Mouse (Mus musculus): ENCODE data around the gene Krt82. TPM values are rescaled to one million over a fixed set of nuclear protein-coding genes. Genes with fewer than 3 reads are reported as not detected.
A peak's percentile ranks its signal among the peaks of the same experiment; 100 is the strongest.
"Not testable (repeated sequence)": the region's sequence is repeated elsewhere in the genome, so short reads cannot be mapped to it uniquely, and the experiment has no call there.

Krt82 gene
- polyA plus RNA-seq, 1 experiment from 2014 or later, result not detected

DNA sequence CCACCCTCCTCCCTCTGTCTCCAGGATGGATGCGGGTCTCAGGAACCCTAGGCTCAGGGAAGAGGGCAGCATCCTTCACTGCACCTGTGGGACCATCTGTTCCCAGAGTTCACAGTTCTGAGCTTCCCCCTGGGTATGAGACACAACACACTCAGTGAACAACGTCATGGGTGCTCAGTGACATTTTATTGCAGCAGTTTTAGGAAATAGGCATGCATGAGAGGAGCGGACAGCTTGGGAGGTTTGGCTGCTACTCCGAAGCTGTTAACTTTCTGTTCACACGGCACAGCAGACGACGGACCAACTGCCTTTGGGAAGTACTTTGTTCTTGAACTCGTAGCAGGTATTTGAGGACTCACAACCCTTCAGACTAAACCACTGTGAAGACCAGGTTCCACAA, 1.7 kb upstream of the Krt82 start:
- no peak for ATAC-seq (ENCODE audit: insufficient number of reproducible peaks, low FRiP score, low TSS enrichment, low read depth)
- 71% methylated on average over 8 of the region's 8 CpGs for WGBS

DNA sequence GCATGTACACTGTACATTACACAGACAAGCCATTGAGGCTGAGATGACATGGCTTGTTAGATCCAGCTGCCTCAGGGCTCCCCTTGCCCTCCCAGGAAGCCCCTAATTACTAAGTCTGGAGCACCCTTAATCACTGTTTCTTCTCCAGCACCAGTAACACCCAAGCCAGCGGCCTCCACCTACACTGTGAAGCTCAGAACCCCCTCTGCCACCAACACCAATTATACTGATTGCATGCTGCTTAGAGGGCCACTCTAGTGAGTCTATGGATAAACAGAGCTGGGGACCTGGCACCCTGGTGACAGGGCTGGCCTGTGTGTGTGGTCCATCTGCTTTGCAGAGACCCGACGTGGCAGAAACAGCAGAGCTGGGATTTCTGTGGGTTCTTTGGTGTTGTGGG, 6.0 kb downstream of the Krt82 start:
- Histone ChIP-seq H3K4me2 (no peak overlapping the region), H3K4me1 (peaks cover 7% of the 10 kb centered on the region; the same call in 1 of the 2 replicates), H3K36me3 (no peaks in the 10 kb centered on the region), H3K27ac (no peak overlapping the region), H3K9ac (no peak overlapping the region), H3K27me3 (no peaks in the 10 kb centered on the region), H3K4me3 (no peak overlapping the region), H3K9me3 (no peaks in the 10 kb centered on the region)
- no peak for ATAC-seq (ENCODE audit: insufficient number of reproducible peaks, low FRiP score, low TSS enrichment, low read depth)
- WGBS, result 34% methylated on average over 3 of the region's 3 CpGs

More for the DNA sequence above, 1.7 kb upstream of the Krt82 start:
- Histone ChIP-seq H3K4me2 (no peak overlapping the region), H3K9me3 (no peaks in the 10 kb centered on the region), H3K4me1 (peaks cover 12% of the 10 kb centered on the region), H3K9ac (no peak overlapping the region), H3K36me3 (no peaks in the 10 kb centered on the region), H3K27ac (no peak overlapping the region), H3K4me3 (no peak overlapping the region), H3K27me3 (peaks cover 5% of the 10 kb centered on the region)

DNA sequence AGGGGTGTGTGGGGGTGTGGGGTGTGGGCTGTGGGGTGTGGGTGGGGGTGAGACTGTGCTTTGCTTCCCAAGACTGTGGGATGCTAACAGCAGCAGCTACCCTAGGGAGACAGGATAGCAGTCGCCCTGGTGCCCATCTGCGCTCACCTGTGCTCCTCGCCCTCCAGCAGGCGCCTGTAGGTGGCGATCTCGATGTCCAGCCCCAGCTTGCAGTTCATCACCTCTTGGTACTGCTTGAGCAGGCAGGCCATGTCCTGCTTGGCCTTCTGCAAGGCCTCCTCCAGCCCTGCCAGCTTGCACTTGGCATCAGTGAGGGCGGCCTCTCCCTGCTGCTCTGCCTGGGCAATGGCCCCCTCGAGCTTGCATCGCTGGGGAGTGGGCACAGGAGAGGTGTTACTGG, 7.9 kb downstream of the Krt82 start:
- Histone ChIP-seq H3K9ac (no peak overlapping the region), H3K9me3 (no peaks in the 10 kb centered on the region), H3K4me1 (peaks cover 11% of the 10 kb centered on the region), H3K36me3 (no peaks in the 10 kb centered on the region), H3K27me3 (no peaks in the 10 kb centered on the region), H3K27ac (no peak overlapping the region), H3K4me2 (no peak overlapping the region), H3K4me3 (no peak overlapping the region)
- 68% methylated on average over 9 of the region's 9 CpGs for WGBS
- ATAC-seq (ENCODE audit: insufficient number of reproducible peaks, low FRiP score, low TSS enrichment, low read depth), result no peak

DNA sequence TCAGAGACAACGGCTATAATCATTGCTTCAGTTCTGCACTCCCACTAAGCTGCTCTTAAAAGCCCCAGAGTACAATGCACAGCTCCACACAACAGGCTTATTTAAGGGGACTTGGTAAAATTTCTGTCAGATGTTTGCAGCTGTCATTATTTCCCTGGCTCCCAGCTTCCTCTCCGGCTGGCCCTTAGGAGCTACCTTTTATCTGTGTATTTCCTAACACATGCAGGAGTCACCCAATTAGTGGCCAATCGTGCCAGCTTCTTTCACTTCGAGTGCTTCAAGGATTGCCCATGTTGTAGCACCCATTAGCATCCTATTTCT, 11.9 kb downstream of the Krt82 start:
- Histone ChIP-seq H3K27me3 (no peaks in the 10 kb centered on the region), H3K4me1 (peaks cover 20% of the 10 kb centered on the region), H3K9me3 (no peaks in the 10 kb centered on the region), H3K27ac (no peak overlapping the region), H3K36me3 (no peaks in the 10 kb centered on the region), H3K9ac (no peak overlapping the region), H3K4me3 (no peak overlapping the region), H3K4me2 (no peak overlapping the region)
- ATAC-seq (ENCODE audit: insufficient number of reproducible peaks, low FRiP score, low TSS enrichment, low read depth), result no peak
- 35% methylated on average over 4 of the region's 4 CpGs for WGBS

DNA sequence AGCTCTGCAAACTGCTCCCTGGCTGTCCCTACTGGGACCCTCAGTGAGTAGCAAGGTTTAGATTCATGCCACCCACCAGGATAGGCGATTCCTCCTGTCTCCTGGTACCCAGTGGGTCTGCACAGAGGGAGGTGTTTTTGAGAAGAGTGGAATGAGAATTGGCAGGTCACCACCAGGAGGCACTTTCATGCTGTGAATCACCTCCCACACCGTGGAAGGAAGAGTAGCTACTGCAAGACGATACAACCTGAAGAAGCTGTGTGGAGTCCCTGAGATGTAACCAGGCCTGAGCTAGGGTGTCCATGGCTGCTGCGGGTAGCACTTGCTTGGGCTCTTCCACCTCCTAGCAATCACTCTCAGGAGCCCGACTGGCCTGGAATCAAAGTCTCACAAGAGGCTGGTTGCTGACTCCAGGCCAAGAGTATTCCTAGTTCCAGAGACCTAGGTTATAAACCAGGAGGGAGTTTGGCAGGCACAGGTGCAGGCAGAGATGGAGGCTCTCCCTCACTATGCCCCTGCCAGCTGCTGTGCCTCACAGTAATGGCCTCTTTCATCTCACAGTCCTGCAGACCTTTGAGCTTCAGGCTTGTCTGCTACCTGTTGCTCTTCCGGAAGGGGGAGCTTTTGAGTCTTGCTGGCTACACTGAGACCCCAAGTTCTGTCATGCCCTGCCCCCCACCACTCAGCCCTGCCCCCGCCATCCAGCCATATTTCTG, 12.4 kb downstream of the Krt82 start:
- Histone ChIP-seq H3K9ac (no peak overlapping the region), H3K4me1 (peaks cover 20% of the 10 kb centered on the region), H3K4me3 (no peak overlapping the region), H3K36me3 (no peaks in the 10 kb centered on the region), H3K27me3 (no peaks in the 10 kb centered on the region), H3K4me2 (no peak overlapping the region), H3K27ac (no peak overlapping the region), H3K9me3 (no peaks in the 10 kb centered on the region)
- WGBS, result 31% methylated on average over 7 of the region's 7 CpGs
- peak; percentile 40; the same call in 1 of the 2 replicates for ATAC-seq (ENCODE audit: insufficient number of reproducible peaks, low FRiP score, low TSS enrichment, low read depth)

DNA sequence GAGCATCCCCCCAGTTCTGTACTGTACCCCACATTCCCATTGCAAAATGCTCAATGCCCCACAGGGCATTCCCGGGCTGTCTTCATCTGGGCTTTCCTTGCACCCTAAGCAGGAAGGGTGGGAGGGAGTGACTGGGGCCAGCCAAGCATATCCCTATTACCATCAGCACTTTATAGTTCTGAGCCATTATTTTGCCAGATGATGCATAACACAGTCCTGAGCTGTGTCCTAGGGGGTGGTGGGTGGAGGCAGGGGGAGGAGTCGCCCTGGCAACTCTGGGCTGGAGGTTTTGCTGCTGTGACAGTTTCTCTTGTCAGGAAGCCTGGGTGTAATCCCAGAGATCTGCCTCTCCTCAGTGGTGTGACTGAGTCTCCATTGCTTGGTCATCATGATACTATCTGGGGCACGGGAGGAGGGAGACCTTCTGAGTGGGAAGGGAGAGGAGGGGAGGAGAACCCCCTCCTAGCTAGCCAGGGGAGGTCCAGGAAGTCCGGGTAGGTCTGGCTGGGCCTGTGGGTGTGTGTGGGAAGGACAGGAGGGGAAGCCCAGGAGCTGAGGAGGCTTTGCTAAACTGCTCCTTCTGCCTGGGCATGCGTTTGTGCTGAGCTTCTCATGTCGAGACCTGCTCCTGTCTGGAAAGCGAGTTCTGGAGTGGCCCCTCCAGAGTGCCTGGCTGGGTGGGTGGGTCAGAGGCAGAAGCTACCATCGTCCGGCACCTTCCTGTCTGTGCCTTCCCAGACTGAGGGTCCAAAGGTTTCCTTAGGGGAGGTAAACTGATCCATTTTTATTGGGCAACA, 14.2 kb downstream of the Krt82 start:
- Histone ChIP-seq H3K9ac (no peak overlapping the region), H3K4me1 (peaks cover 16% of the 10 kb centered on the region), H3K36me3 (no peaks in the 10 kb centered on the region), H3K4me2 (no peak overlapping the region), H3K9me3 (no peaks in the 10 kb centered on the region), H3K4me3 (no peak overlapping the region), H3K27ac (peak overlapping the region; percentile 54), H3K27me3 (no peaks in the 10 kb centered on the region)
- WGBS, result 39% methylated on average over 9 of the region's 9 CpGs
- no peak for ATAC-seq (ENCODE audit: insufficient number of reproducible peaks, low FRiP score, low TSS enrichment, low read depth)

DNA sequence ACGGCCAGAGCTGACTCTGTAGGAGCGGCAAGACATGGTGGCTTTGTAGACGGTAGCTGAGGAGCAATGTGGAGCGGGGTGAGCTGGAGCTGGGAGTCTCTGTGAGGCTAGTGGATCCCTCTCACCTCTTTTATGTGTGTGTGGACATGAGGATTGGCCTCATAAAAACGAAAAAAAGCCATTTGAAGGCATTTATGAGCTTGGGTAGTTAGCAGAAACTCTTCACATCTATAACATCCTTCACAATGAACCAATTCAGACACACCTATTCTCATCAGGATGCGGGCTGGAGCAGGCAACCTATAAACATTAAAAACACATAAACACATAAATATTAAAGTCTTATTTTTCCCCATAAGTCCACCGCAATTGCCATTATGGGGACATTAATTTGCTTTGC, 17.7 kb downstream of the Krt82 start, which contains the start of gene Krt84:
Gene Krt84 (minus strand): TSS at position 101 of the 400 bp plus-strand sequence.
- Histone ChIP-seq H3K9me3 (no peaks in the 10 kb centered on the region), H3K27me3 (peaks cover 15% of the 10 kb centered on the region; the same call in 1 of the 2 replicates), H3K4me3 (no peak within 1 kb of the TSS), H3K4me2 (no peak within 1 kb of the TSS), H3K36me3 (no peaks in the 10 kb centered on the region), H3K9ac (no peak within 1 kb of the TSS), H3K27ac (no peak within 1 kb of the TSS), H3K4me1 (peaks cover 8% of the 10 kb centered on the region)
- 58% methylated on average over 7 of the region's 7 CpGs for whole genome bisulfite sequencing
- no peak for ATAC-seq (ENCODE audit: insufficient number of reproducible peaks, low FRiP score, low TSS enrichment, low read depth)

DNA sequence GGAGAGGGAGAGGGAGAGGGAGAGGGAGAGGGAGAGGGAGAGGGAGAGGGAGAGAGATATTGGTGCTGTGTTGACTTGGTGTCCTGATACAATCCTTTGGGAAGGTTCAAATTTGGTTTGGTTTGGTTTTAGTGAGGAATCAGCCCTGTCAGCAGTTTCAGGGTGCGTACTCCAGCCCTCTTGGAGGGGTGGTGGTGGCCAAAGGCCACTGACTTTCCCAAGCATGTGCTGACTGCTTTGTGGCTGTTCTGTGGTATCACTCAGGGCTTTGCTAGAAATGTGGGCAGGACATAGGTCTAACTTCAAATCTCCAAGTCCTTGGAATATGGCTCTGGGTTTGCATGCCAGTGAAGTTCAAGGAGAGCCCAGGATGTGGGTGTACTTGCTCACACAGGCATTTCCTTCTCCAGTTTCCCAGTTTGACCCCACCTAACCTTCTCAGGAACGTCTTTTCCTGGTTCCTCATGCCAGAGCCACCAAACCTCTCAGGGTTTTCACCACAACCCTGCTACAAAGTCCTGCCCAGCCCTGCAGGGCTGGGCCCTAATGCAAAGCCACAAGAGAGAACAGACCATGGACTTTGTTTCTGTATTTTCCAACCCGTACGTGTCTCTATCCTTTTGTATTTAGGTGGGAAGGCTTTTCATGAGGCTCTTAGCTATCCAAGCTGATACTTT, 27.8 kb downstream of the Krt82 start:
- Histone ChIP-seq H3K4me3 (no peak overlapping the region), H3K36me3 (no peaks in the 10 kb centered on the region)

DNA sequence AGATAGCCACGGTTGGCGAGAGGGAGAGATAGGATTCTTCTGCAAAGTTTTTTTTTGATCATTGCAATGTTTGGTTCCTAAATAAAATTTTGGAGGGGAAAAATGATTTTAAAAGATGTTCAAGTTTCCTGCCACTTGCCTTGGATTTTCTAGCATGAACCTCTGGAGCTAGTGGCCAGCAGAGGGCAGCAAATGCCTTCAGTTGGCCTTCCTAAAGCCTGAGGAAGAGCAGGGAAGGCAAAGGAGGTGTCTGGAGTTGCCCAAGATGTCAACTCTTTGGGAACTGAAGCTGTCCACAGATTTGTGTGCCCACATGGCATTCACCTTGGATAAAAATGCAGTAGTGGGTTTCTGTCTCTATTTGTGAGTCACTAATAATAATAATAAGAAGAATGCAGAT, 30.7 kb downstream of the Krt82 start:
- H3K9me3 ChIP-seq, result no peaks in the 10 kb centered on the region
- no peak for ATAC-seq (ENCODE audit: insufficient number of reproducible peaks, low FRiP score, low TSS enrichment, low read depth)
- no peak overlapping the region for H3K4me2 ChIP-seq
- H3K4me1 ChIP-seq, result no peaks in the 10 kb centered on the region
- H3K27me3 ChIP-seq, result peaks cover 13% of the 10 kb centered on the region
- H3K4me3 ChIP-seq, result no peak overlapping the region
- no peak overlapping the region for H3K9ac ChIP-seq
- no peaks in the 10 kb centered on the region for H3K36me3 ChIP-seq
- no peak overlapping the region for H3K27ac ChIP-seq
- 22% methylated on average over 2 of the region's 2 CpGs for WGBS

More for the DNA sequence above, 27.8 kb downstream of the Krt82 start:
- 67% methylated on average over 4 of the region's 4 CpGs for WGBS
- no peaks in the 10 kb centered on the region for H3K9me3 ChIP-seq
- ATAC-seq (ENCODE audit: insufficient number of reproducible peaks, low FRiP score, low TSS enrichment, low read depth), result no peak
- H3K9ac ChIP-seq, result no peak overlapping the region
- H3K27me3 ChIP-seq, result peaks cover 24% of the 10 kb centered on the region
- H3K4me1 ChIP-seq, result no peaks in the 10 kb centered on the region
- H3K4me2 ChIP-seq, result no peak overlapping the region
- no peak overlapping the region for H3K27ac ChIP-seq

DNA sequence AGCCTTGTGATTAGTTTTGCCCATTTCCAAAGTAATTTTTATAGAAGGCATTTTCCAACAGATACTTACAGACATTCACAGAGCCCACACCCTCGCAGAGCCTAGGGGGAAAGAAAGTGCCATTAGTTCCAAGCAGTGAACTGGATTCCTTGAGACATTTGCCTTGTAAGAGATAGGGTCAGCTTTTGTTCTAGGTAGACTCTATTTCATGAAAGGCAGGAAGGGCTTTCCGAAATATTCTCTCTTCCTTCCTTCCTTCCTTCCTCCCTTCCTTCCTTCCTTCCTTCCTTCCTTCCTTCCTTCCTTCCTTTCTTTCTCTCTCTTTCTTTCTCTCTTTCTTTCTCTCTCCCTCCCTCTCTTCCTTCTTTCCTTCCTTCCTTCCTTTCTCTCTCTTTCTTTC, 33.3 kb downstream of the Krt82 start, which contains the start of gene Gm49425:
Gene Gm49425 (minus strand): TSS at position 101 of the 400 bp plus-strand sequence.
- H3K36me3 ChIP-seq; H3K4me1 ChIP-seq; H3K9ac ChIP-seq; H3K9me3 ChIP-seq; H3K4me2 ChIP-seq; ATAC-seq (ENCODE audit: insufficient number of reproducible peaks, low FRiP score, low TSS enrichment, low read depth); H3K4me3 ChIP-seq; H3K27ac ChIP-seq; H3K27me3 ChIP-seq: not testable (repeated sequence)
- WGBS, result 72% methylated on average over 2 of the region's 2 CpGs

DNA sequence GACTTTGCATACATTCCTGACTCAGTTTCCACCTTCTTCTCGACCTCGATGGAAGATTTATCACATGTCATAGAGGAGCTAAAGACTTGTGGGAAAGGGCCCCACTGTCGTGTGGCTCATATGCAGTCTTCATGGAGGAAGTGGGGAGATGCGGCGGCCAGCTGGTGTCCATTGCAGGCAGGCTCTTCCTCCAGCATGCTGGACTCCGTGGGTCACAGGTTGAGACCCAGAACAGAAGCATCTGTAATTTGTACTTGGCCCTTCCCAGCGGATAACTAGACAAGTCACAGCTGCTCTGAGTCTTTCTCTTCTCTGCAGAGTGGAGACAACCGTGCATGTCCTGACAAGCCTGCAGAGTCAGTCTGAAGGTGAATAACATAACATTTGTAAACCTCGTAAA, 42.2 kb downstream of the Krt82 start:
- no peak overlapping the region for H3K4me3 ChIP-seq
- no peaks in the 10 kb centered on the region for H3K4me1 ChIP-seq
- H3K36me3 ChIP-seq, result no peaks in the 10 kb centered on the region
- no peak overlapping the region for H3K4me2 ChIP-seq
- 63% methylated on average over 9 of the region's 9 CpGs for WGBS
- H3K27ac ChIP-seq, result no peak overlapping the region
- H3K27me3 ChIP-seq, result 0 out of 2 replicates have a peak, but pooled peaks cover 3% of the 10 kb centered on the region
- no peak overlapping the region for H3K9ac ChIP-seq
- no peaks in the 10 kb centered on the region for H3K9me3 ChIP-seq
- ATAC-seq (ENCODE audit: insufficient number of reproducible peaks, low FRiP score, low TSS enrichment, low read depth), result no peak

Data from limb, embryonic 15.5 days (tissue).